Mouse (Mus musculus): ENCODE results near the gene Acads.

DNA sequence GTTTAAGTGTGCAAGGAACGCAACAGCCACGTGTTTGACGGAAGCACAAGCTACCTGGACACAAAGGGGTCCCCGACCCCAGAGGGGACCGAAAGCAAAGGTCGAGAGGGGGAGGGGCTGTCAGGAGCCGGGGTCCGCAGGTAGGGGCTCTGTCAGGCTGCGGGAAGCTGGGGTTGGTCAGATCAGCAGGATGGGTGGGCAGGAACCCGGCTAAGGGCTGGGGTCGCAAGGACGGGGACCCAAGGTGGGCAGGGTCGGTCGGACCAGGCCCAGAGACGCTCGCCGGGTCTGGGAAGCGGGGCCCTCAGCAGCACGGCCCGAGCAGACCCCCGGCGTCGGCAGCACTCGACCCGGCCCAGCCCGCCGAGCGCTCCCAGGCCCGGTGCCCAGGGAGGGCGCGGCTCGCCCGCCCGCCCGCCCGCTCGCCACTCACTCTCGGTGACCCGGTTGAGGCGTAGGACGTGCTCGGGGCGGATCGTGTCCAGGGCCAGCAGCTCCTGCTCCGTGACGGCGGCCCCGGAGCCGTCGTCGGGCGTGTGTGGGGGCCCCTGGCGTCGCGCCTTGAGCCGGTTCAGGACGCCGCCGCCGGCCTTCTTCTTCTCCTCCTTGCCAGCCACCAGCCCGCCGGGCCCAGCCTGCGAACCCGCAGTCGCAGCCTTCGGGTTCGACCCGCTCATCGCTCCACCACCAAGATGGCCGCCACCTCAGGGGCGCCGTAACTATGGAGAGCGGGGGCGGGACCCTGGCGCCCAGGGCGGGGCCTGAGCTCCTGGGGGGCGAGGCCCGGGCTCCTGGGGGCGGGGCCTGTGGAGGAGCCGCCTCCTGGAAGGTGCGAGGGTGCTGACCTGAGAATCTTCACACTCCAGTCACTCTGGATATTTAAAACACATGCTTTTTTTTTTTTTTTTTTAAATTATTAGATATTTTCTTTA lies 15.4 kb upstream of the Acads start, which contains the start of gene Unc119b:
- TF ChIP-seq CTCF (IDR thresholded peaks at IDR 0.05; ENCODE audit: borderline replicate concordance, extremely low read depth, insufficient read depth, insufficient read length), result no peak
- TF ChIP-seq POLR2A (IDR thresholded peaks at IDR 0.05; ENCODE audit: borderline replicate concordance, extremely low read depth, insufficient read depth, insufficient read length, poor library complexity, severe bottlenecking), result peak; percentile 49; the same call in 1 of the 2 replicates
